Mouse (Mus musculus): ENCODE measurements around the gene Slc7a7.

DNA sequence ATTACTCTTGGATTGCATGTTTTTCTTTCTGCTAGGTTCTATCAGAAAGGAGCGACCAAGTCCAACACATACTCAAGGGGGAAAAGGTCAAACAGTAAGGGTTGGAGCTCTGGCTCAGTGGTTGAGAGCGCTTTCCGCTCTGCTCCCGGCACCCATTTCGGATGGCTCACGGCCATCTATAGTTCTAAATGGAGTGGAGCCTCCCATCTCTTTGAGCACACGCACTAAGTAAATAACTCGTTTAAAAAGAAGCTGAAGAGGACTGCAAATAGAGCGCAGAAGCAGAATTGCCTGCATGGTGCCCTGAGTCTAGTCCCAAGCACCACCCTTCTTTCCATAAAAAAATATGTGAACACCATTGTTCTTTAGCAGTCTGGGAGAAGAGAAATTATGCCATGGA, 36.0 kb upstream of the Slc7a7 start:
- TF ChIP-seq GATA1 (IDR thresholded peaks at IDR 0.05; ENCODE audit: borderline replicate concordance, low read length) (no peak), FLI1 (IDR thresholded peaks at IDR 0.05; ENCODE audit: low read length) (no peak)

All from megakaryocyte, embryonic 14.5 days (primary cell).